Mouse (Mus musculus) CH12.LX (cell line): Measurements from ENCODE around the gene Grm8. TPM values are rescaled to one million over a fixed set of nuclear protein-coding genes. Genes with fewer than 3 reads are reported as not detected.

Experiments
- DNase-seq: peaks from one replicate; pipeline ENCODE4 v3.0.0-alpha.2; 2013; ENCODE audit errors: extremely low read depth
- H3K27ac ChIP-seq: 2 replicates; pipeline ENCODE4 v1.5.1; 2012; ENCODE audit warnings: low read depth, mild to moderate bottlenecking, control low read depth, moderate library complexity; ENCODE audit not compliant: insufficient read depth
- H3K27me3 ChIP-seq: replicated peaks from 2 replicates; pipeline ENCODE3; 2012; ENCODE audit warnings: inconsistent platforms
- H3K36me3 ChIP-seq, 2 experiments: replicated peaks in 1 of 2; 2 replicates each; pipeline versions ENCODE3 to v1.6.1; 2012; ENCODE audit warnings: inconsistent platforms in 1 of 2, low read length in 1 of 2, mild to moderate bottlenecking in 1 of 2, mixed read lengths in 1 of 2, moderate library complexity in 1 of 2; ENCODE audit not compliant: control insufficient read depth in 1 of 2, insufficient read depth in 1 of 2
- H3K4me1 ChIP-seq, 2 experiments: 2 replicates each; pipeline ENCODE4 v1.6.1; 2012; ENCODE audit warnings: inconsistent platforms in 1 of 2, moderate library complexity in 1 of 2; ENCODE audit not compliant: insufficient read depth in 2 of 2, control insufficient read depth in 1 of 2
- H3K4me2 ChIP-seq: 2 replicates; pipeline ENCODE4 v1.6.1; 2012; ENCODE audit warnings: low read depth, mild to moderate bottlenecking, control low read depth; ENCODE audit not compliant: poor library complexity, insufficient read depth, severe bottlenecking
- H3K4me3 ChIP-seq, 3 experiments: fragments of 150-350 bp in 1 of 3; sonication (generic) in 1 of 3; replicated peaks in 1 of 3; 2 replicates each; pipeline versions ENCODE3 to v1.5.1; 2011 to 2012; ENCODE audit warnings: low read depth in 2 of 3, low read length in 2 of 3, mild to moderate bottlenecking in 2 of 3, moderate library complexity in 2 of 3, control low read depth in 1 of 3, improper control_type of control experiment in 1 of 3, inconsistent platforms in 1 of 3, mixed read lengths in 1 of 3; ENCODE audit not compliant: poor library complexity in 1 of 3
- H3K79me2 ChIP-seq: replicated peaks from 2 replicates; pipeline ENCODE4 v1.6.1; 2012; ENCODE audit warnings: mild to moderate bottlenecking, moderate library complexity; ENCODE audit not compliant: control insufficient read depth, poor library complexity, insufficient read depth, severe bottlenecking; ENCODE audit errors: extremely low read depth
- H3K9ac ChIP-seq: 2 replicates; pipeline ENCODE4 v1.6.1; 2012; ENCODE audit warnings: low read depth, mild to moderate bottlenecking, control low read depth, moderate library complexity; ENCODE audit not compliant: insufficient read depth
- H3K9me3 ChIP-seq: replicated peaks from 2 replicates; pipeline ENCODE3; 2012; ENCODE audit warnings: low read length, inconsistent platforms, mixed read lengths
- E2F4 ChIP-seq: IDR thresholded peaks from 2 replicates; pipeline ENCODE4 v1.6.1; 2011; ENCODE audit warnings: low read depth, low read length, improper control_type of control experiment; ENCODE audit not compliant: insufficient replicate concordance
- EP300 ChIP-seq: IDR thresholded peaks from 2 replicates; pipeline ENCODE4 v1.6.1; 2011; ENCODE audit warnings: low read length, improper control_type of control experiment
- ETS1 ChIP-seq: conservative IDR thresholded peaks from 2 replicates; pipeline ENCODE4 v1.6.1; 2012; ENCODE audit warnings: low read depth, mild to moderate bottlenecking, inconsistent platforms, low read length, improper control_type of control experiment, moderate library complexity
- GABPA ChIP-seq: IDR thresholded peaks from 2 replicates; pipeline ENCODE4 v1.6.1; 2012; ENCODE audit warnings: low read depth, low read length, improper control_type of control experiment, inconsistent platforms; ENCODE audit not compliant: insufficient replicate concordance
- HCFC1 ChIP-seq: IDR thresholded peaks from 2 replicates; pipeline ENCODE4 v1.6.1; 2012; ENCODE audit warnings: low read depth, mild to moderate bottlenecking, inconsistent platforms, low read length, improper control_type of control experiment
- IRF4 ChIP-seq: IDR thresholded peaks from 2 replicates; pipeline ENCODE4 v1.6.1; 2014; ENCODE audit warnings: low read depth, mild to moderate bottlenecking, inconsistent platforms, low read length, improper control_type of control experiment
- JUN ChIP-seq: IDR thresholded peaks from 2 replicates; pipeline ENCODE4 v1.6.1; 2011; ENCODE audit warnings: low read depth, mild to moderate bottlenecking, low read length, improper control_type of control experiment, moderate library complexity; ENCODE audit not compliant: insufficient read depth
- JUND ChIP-seq: conservative IDR thresholded peaks from 2 replicates; pipeline ENCODE4 v1.6.1; 2011; ENCODE audit warnings: low read depth, low read length, improper control_type of control experiment
- KAT2A ChIP-seq: IDR thresholded peaks from 2 replicates; pipeline ENCODE4 v1.6.1; 2012; ENCODE audit warnings: low read length, improper control_type of control experiment, inconsistent platforms; ENCODE audit not compliant: insufficient replicate concordance
- MAFK ChIP-seq: IDR thresholded peaks from 2 replicates; pipeline ENCODE4 v1.6.1; 2011; ENCODE audit warnings: low read length, improper control_type of control experiment; ENCODE audit not compliant: insufficient replicate concordance
- MEF2A ChIP-seq: IDR thresholded peaks from 2 replicates; pipeline ENCODE4 v1.6.1; 2014; ENCODE audit warnings: low read depth, mild to moderate bottlenecking, inconsistent platforms, low read length, improper control_type of control experiment, borderline replicate concordance
- MYC ChIP-seq: IDR thresholded peaks from 2 replicates; pipeline ENCODE4 v1.6.1; 2011; ENCODE audit warnings: low read depth, mild to moderate bottlenecking, improper control_type of control experiment, low read length
- NELFE ChIP-seq: IDR thresholded peaks from 2 replicates; pipeline ENCODE4 v1.6.1; 2011; ENCODE audit warnings: low read depth, low read length, improper control_type of control experiment
- NRF1 ChIP-seq: IDR thresholded peaks from 2 replicates; pipeline ENCODE4 v1.6.1; 2014; ENCODE audit warnings: low read depth, mild to moderate bottlenecking, inconsistent platforms, low read length, improper control_type of control experiment, moderate library complexity
- POLR2A ChIP-seq: IDR thresholded peaks from 2 replicates; pipeline ENCODE4 v1.6.1; 2011; ENCODE audit warnings: low read depth, mild to moderate bottlenecking, improper control_type of control experiment, low read length
- RAD21 ChIP-seq: IDR thresholded peaks from 2 replicates; pipeline ENCODE4 v1.6.1; 2011; ENCODE audit warnings: low read depth, mild to moderate bottlenecking, low read length, improper control_type of control experiment, moderate library complexity
- SIN3A ChIP-seq: IDR thresholded peaks from 2 replicates; pipeline ENCODE4 v1.6.1; 2012; ENCODE audit warnings: low read length, improper control_type of control experiment, inconsistent platforms
- TBP ChIP-seq: conservative IDR thresholded peaks from 2 replicates; pipeline ENCODE4 v1.6.1; 2011; ENCODE audit warnings: low read depth, low read length, improper control_type of control experiment
- TCF12 ChIP-seq: IDR thresholded peaks from 2 replicates; pipeline ENCODE4 v1.6.1; 2014; ENCODE audit warnings: low read depth, mild to moderate bottlenecking, inconsistent platforms, low read length, improper control_type of control experiment
- USF2 ChIP-seq: conservative IDR thresholded peaks from 2 replicates; pipeline ENCODE4 v1.6.1; 2011; ENCODE audit warnings: low read depth, low read length, improper control_type of control experiment
- ZC3H11A ChIP-seq: IDR thresholded peaks from 2 replicates; pipeline ENCODE4 v1.6.1; 2012; ENCODE audit warnings: low read depth, mild to moderate bottlenecking, inconsistent platforms, low read length, improper control_type of control experiment
- ZMIZ1 ChIP-seq: IDR thresholded peaks from 2 replicates; pipeline ENCODE4 v1.6.1; 2012; ENCODE audit warnings: low read depth, mild to moderate bottlenecking, inconsistent platforms, low read length, improper control_type of control experiment
- ZNF384 ChIP-seq: IDR thresholded peaks from 2 replicates; pipeline ENCODE4 v1.6.1; 2012; ENCODE audit warnings: low read depth, low read length, improper control_type of control experiment, inconsistent platforms
- dilution Hi-C: fragments of 300-500 bp; cut with MboI; formaldehyde crosslinking; loops from 2 replicates; pipeline ENCODE4 v1.14.3; 2020; ENCODE audit warnings: low sequenced_read_pairs; ENCODE audit not compliant: extremely low pct_unique_long_range_greater_than_20kb, extremely low pct_ligation_motif_present
- in situ Hi-C: fragments of 300-500 bp; cut with MboI; formaldehyde crosslinking; loops from 3 replicates; pipeline ENCODE4 v1.14.3; 2019; ENCODE audit warnings: low sequenced_read_pairs, low pct_ligation_motif_present, low pct_unique_long_range_greater_than_20kb, mixed read lengths
- polyA plus RNA-seq: library from polyadenylated mRNA; unstranded; fragments of >175 nt; gene quantifications from 2 replicates; pipeline ENCODE4 v1.2.1, GENCODE M21; 2012; ENCODE audit warnings: low read depth; ENCODE audit not compliant: insufficient read length
- total RNA-seq, 2 experiments: library from RNA; depleted of rRNA; stranded (reverse); fragments of 300-350 nt in 1 of 2; fragments of >200 nt in 1 of 2; gene quantifications; 2 replicates each; pipeline ENCODE4 v1.2.3; 2012 to 2014

Grm8 gene
- total and polyA plus RNA-seq, 3 experiments: 0.08 to 0.72 (median 0.21) TPM

GRCm38 (mm10) chr6:27806741-27807140 is 328.2 kb downstream of the Grm8 start:
- no peak overlapping the region for H3K27ac ChIP-seq
- no peak overlapping the region for H3K9ac ChIP-seq
- no peak overlapping the region for H3K4me2 ChIP-seq
- TF ChIP-seq MYC (no peak), TBP (no peak), MAFK (no peak), EP300 (no peak), USF2 (no peak), JUN (no peak), RAD21 (no peak), POLR2A (no peak), SIN3A (no peak), NELFE (no peak), TCF12 (no peak), GABPA (no peak)
- in situ Hi-C loops: no loop called here
- H3K27me3 ChIP-seq: no peaks in the 10 kb centered on the region
- H3K4me3 ChIP-seq: no peak overlapping the region
- DNase-seq: no peak
- no peaks in the 10 kb centered on the region for H3K4me1 ChIP-seq
- no peaks in the 10 kb centered on the region for H3K79me2 ChIP-seq
- H3K36me3 ChIP-seq: no peaks in the 10 kb centered on the region
- no peaks in the 10 kb centered on the region for H3K9me3 ChIP-seq
- dilution Hi-C loops: no loop called here

- no peak overlapping the region for H3K27ac ChIP-seq
- no peak overlapping the region for H3K9ac ChIP-seq
- no peak overlapping the region for H3K4me3 ChIP-seq
- DNase-seq: no peak
- no peaks in the 10 kb centered on the region for H3K79me2 ChIP-seq
- H3K36me3 ChIP-seq: no peaks in the 10 kb centered on the region
- no peaks in the 10 kb centered on the region for H3K9me3 ChIP-seq
- H3K27me3 ChIP-seq: no peaks in the 10 kb centered on the region
- H3K4me1 ChIP-seq: no peaks in the 10 kb centered on the region
- TF ChIP-seq EP300 (no peak), ZMIZ1 (no peak), HCFC1 (no peak), KAT2A (no peak), ZNF384 (no peak), ETS1 (no peak), SIN3A (no peak), ZC3H11A (no peak), E2F4 (no peak), JUND (no peak), MAFK (no peak), GABPA (no peak), NRF1 (no peak), MEF2A (no peak), IRF4 (no peak)
- TF ChIP-seq, all 38 proteins: peak for 0
- H3K4me2 ChIP-seq: no peak overlapping the region
- dilution Hi-C loops: no loop called here
- in situ Hi-C loops: no loop called here
These were observed 334.0 kb downstream of the Grm8 start for GRCm38 (mm10) chr6:27800881-27801572.
